Mouse (Mus musculus): ENCODE results near the gene Plin5.

- TF ChIP-seq CTCF (IDR thresholded peaks at IDR 0.05; ENCODE audit: low read depth) (no peak), EP300 (IDR thresholded peaks at IDR 0.05; ENCODE audit: low read depth) (no peak)
Observed at GRCm38 (mm10) chr17:56112743-56113142, 4.7 kb downstream of the Plin5 start.

Data from liver, postnatal 0 days (tissue).